Mouse (Mus musculus) neural tube, embryonic 14.5 days (tissue): ENCODE results near the gene Galnt12. TPM values are rescaled to one million over a fixed set of nuclear protein-coding genes. Genes with fewer than 3 reads are reported as not detected.

Source experiments
- ATAC-seq: fragments of 200-750 bp; cut with Nextera tagmentation; 2 replicates; pipeline ENCODE4 v1.8.0; 2017; ENCODE audit warnings: low read depth, mild to moderate bottlenecking, moderate TSS enrichment, moderate library complexity
- H3K27ac ChIP-seq: fragments of 300-500 bp; sonication (generic); 2 replicates; pipeline ENCODE4 v1.5.1; 2014; ENCODE audit warnings: low read depth, mild to moderate bottlenecking, control low read depth, low read length, moderate library complexity, mixed read lengths
- H3K27me3 ChIP-seq: fragments of 300-500 bp; sonication (generic); 2 replicates; pipeline ENCODE4 v1.6.1; 2014; ENCODE audit warnings: low read length; ENCODE audit not compliant: control insufficient read depth, insufficient read depth
- H3K36me3 ChIP-seq: fragments of 300-500 bp; sonication (generic); 2 replicates; pipeline ENCODE4 v1.6.1; 2014; ENCODE audit warnings: low read length, mixed read lengths; ENCODE audit not compliant: control insufficient read depth, insufficient read depth
- H3K4me1 ChIP-seq: fragments of 300-500 bp; sonication (generic); 2 replicates; pipeline ENCODE4 v1.6.1; 2014; ENCODE audit warnings: low read length; ENCODE audit not compliant: control insufficient read depth, insufficient read depth
- H3K4me2 ChIP-seq: fragments of 300-500 bp; sonication (generic); 2 replicates; pipeline ENCODE4 v1.6.1; 2014; ENCODE audit warnings: mild to moderate bottlenecking, low read depth, low read length, control low read depth
- H3K4me3 ChIP-seq: fragments of 300-500 bp; sonication (generic); 2 replicates; pipeline ENCODE4 v1.5.1; 2014; ENCODE audit warnings: low read depth, low read length, control low read depth, mixed read lengths
- H3K9ac ChIP-seq: fragments of 300-500 bp; sonication (generic); replicated peaks from 2 replicates; pipeline ENCODE4 v1.6.1; 2014; ENCODE audit warnings: low read depth, mild to moderate bottlenecking, control low read depth, low read length, mixed read lengths
- H3K9me3 ChIP-seq: fragments of 300-500 bp; sonication (generic); 2 replicates; pipeline ENCODE4 v1.6.1; 2016; ENCODE audit warnings: low read length; ENCODE audit not compliant: control insufficient read depth
- WGBS: fragments of 180-500 bp; shearing (Covaris S2); extraction: QIAGEN DNeasy Blood & Tissue Kit; methylation state at CpG from one replicate; pipeline ENCODE4 v1.1.7; 2014; 5-methylcytosine and 5-hydroxymethylcytosine counted together
- polyA plus RNA-seq: library from polyadenylated mRNA; unstranded; fragments of >200 nt; fragmentation: Nextera tagmentation; extraction: Ambion mirVana; gene quantifications from 2 replicates; pipeline ENCODE4 v1.2.1, GENCODE M21; 2014

Gene Galnt12
- polyA plus RNA-seq, 1 experiment from 2014 or later = 0.58 TPM

GRCm38 (mm10) chr4:47140301-47140700, 48.6 kb downstream of the Galnt12 start:
- Histone ChIP-seq H3K4me3 (no peak overlapping the region), H3K4me2 (no peak overlapping the region), H3K4me1 (no peaks in the 10 kb centered on the region), H3K27me3 (no peaks in the 10 kb centered on the region), H3K9me3 (no peaks in the 10 kb centered on the region), H3K36me3 (no peaks in the 10 kb centered on the region), H3K27ac (no peak overlapping the region), H3K9ac (no peak overlapping the region)
- WGBS = 84% methylated on average over 3 of the region's 3 CpGs
- ATAC-seq = no peak

GRCm38 (mm10) chr4:47141444-47142154, 49.9 kb downstream of the Galnt12 start:
- H3K9ac ChIP-seq = no peak overlapping the region
- H3K27ac ChIP-seq = no peak overlapping the region
- no peak overlapping the region for H3K4me3 ChIP-seq
- no peaks in the 10 kb centered on the region for H3K9me3 ChIP-seq
- H3K27me3 ChIP-seq = no peaks in the 10 kb centered on the region
- no peaks in the 10 kb centered on the region for H3K4me1 ChIP-seq
- WGBS = 61% methylated on average over 10 of the region's 10 CpGs
- H3K4me2 ChIP-seq = no peak overlapping the region
- no peaks in the 10 kb centered on the region for H3K36me3 ChIP-seq
- no peak for ATAC-seq

DNA sequence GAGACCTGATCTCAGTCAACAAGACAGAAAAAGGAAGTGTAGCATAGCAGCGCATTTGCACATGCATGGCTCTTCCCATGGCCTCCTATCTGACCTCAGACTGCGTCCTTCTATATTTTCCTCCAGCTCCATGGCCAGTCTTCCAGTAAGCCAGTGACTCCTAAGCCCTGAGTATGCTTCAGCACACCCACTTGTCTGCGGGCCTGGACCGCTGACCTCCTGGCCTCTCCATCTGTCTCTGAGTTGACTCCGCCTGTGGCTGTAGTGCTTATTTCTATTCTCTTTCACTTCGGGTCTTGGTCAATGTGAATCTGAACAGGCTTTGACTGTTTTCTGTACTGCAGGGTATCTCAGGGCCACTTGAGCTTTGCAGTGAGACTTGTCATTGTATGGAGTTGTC, 52.1 kb downstream of the Galnt12 start:
- Histone ChIP-seq H3K36me3 (no peaks in the 10 kb centered on the region), H3K27ac (no peak overlapping the region)
- WGBS = 78% methylated on average over 6 of the region's 6 CpGs

GRCm38 (mm10) chr4:47145341-47145740, 53.6 kb downstream of the Galnt12 start:
- H3K4me3 ChIP-seq = no peak overlapping the region
- 90% methylated on average over 6 of the region's 6 CpGs for WGBS
- no peak overlapping the region for H3K4me2 ChIP-seq
- H3K9ac ChIP-seq = no peak overlapping the region
- no peaks in the 10 kb centered on the region for H3K36me3 ChIP-seq
- no peaks in the 10 kb centered on the region for H3K9me3 ChIP-seq
- no peak for ATAC-seq
- H3K27me3 ChIP-seq = no peaks in the 10 kb centered on the region
- no peak overlapping the region for H3K27ac ChIP-seq
- no peaks in the 10 kb centered on the region for H3K4me1 ChIP-seq

More for the DNA sequence above, 52.1 kb downstream of the Galnt12 start:
- Histone ChIP-seq H3K9ac (no peak overlapping the region), H3K27me3 (no peaks in the 10 kb centered on the region), H3K4me2 (no peak overlapping the region), H3K9me3 (no peaks in the 10 kb centered on the region), H3K4me1 (no peaks in the 10 kb centered on the region), H3K4me3 (no peak overlapping the region)
- no peak for ATAC-seq

GRCm38 (mm10) chr4:47146561-47146960, 54.9 kb downstream of the Galnt12 start:
- no peak overlapping the region for H3K4me3 ChIP-seq
- no peak overlapping the region for H3K27ac ChIP-seq
- no peak for ATAC-seq
- no peaks in the 10 kb centered on the region for H3K4me1 ChIP-seq
- H3K27me3 ChIP-seq = no peaks in the 10 kb centered on the region
- no peaks in the 10 kb centered on the region for H3K9me3 ChIP-seq
- WGBS = 91% methylated on average over 4 of the region's 4 CpGs
- no peak overlapping the region for H3K9ac ChIP-seq
- no peak overlapping the region for H3K4me2 ChIP-seq
- no peaks in the 10 kb centered on the region for H3K36me3 ChIP-seq

GRCm38 (mm10) chr4:47149963-47150362, 58.3 kb downstream of the Galnt12 start:
- no peaks in the 10 kb centered on the region for H3K4me1 ChIP-seq
- H3K4me3 ChIP-seq = no peak overlapping the region
- H3K9me3 ChIP-seq = no peaks in the 10 kb centered on the region
- no peaks in the 10 kb centered on the region for H3K36me3 ChIP-seq
- H3K9ac ChIP-seq = no peak overlapping the region
- 21% methylated on average over 3 of the region's 3 CpGs for WGBS
- H3K4me2 ChIP-seq = no peak overlapping the region
- no peak for ATAC-seq
- H3K27me3 ChIP-seq = no peaks in the 10 kb centered on the region
- no peak overlapping the region for H3K27ac ChIP-seq

- Histone ChIP-seq H3K27ac (no peak overlapping the region), H3K4me1 (no peaks in the 10 kb centered on the region), H3K9ac (no peak overlapping the region), H3K9me3 (no peaks in the 10 kb centered on the region), H3K27me3 (no peaks in the 10 kb centered on the region), H3K4me2 (no peak overlapping the region), H3K36me3 (no peaks in the 10 kb centered on the region), H3K4me3 (no peak overlapping the region)
- ATAC-seq = no peak
- WGBS = 81% methylated on average over 3 of the region's 3 CpGs
Observed at GRCm38 (mm10) chr4:47150806-47151205, 59.1 kb downstream of the Galnt12 start.

- Histone ChIP-seq H3K9ac (no peak overlapping the region), H3K4me1 (no peaks in the 10 kb centered on the region), H3K4me2 (no peak overlapping the region), H3K9me3 (no peaks in the 10 kb centered on the region), H3K4me3 (no peak overlapping the region), H3K27ac (no peak overlapping the region), H3K27me3 (no peaks in the 10 kb centered on the region), H3K36me3 (no peaks in the 10 kb centered on the region)
- 80% methylated on average over 8 of the region's 8 CpGs for WGBS
- ATAC-seq = no peak
Observed at GRCm38 (mm10) chr4:47151553-47152183, 60.0 kb downstream of the Galnt12 start.

DNA sequence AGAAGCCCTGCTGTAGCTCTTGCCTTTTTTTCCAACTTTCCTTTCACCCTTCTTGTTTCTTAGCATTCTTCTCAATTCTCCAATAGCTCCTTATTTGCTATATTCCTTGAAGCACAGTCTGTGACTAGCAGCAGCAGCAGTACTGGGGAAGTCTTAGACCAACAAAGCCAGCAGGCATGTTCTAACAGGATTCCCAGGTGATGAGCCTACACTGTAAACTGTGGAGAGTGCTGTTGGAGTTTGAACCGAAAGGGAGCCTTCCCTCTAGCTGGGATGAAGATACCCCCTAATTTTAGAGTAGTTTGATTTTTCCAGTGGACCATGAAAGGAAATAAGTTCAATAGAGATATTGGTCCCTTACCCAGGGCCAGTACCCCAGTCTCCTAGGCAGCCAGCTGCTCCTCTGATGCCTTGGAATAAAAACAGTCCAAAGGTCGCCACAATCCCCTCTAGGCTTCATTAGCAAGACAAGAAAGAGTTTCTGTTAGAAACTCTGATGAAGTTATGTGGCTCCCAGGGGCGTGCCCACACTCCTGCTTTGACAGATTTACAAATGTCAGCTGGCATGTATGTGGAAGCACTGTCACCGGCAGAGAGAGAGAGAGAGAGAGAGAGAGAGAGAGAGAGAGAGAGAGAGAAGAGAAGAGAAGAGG, 69.5 kb downstream of the Galnt12 start:
- H3K27ac ChIP-seq = no peak overlapping the region
- ATAC-seq = peak; percentile 56; the same call in 1 of the 2 replicates

More for the DNA sequence above, 69.5 kb downstream of the Galnt12 start:
- no peak overlapping the region for H3K4me3 ChIP-seq
- H3K9me3 ChIP-seq = no peaks in the 10 kb centered on the region
- no peaks in the 10 kb centered on the region for H3K27me3 ChIP-seq
- no peak overlapping the region for H3K4me2 ChIP-seq
- WGBS = 8% methylated on average over 3 of the region's 4 CpGs
- H3K9ac ChIP-seq = no peak overlapping the region
- H3K36me3 ChIP-seq = no peaks in the 10 kb centered on the region
- peaks cover 4% of the 10 kb centered on the region; the same call in 1 of the 2 replicates for H3K4me1 ChIP-seq
